Comparison of ENCODE assay signal across 8 mouse cellular contexts in genomic region chr1:192770495-192771331, GRCm38 (mm10). TPM values are rescaled to one million over a fixed set of nuclear protein-coding genes. Genes with fewer than 3 reads are reported as not detected.
DNase-seq lines count a peak whose midpoint lies in the region; ATAC-seq and TF ChIP-seq lines count a peak whose summit lies in the region.

Hhat (minus strand) TSS chr1:192771223.

- no peaks in the 10 kb centered on the region for H3K36me3 ChIP-seq in forebrain, embryonic 16.5 days (ENCODE audit: control insufficient read depth, insufficient read depth)
- H3K36me3 ChIP-seq in lung, embryonic 14.5 days (ENCODE audit: insufficient read depth): no peaks in the 10 kb centered on the region
- no peaks in the 10 kb centered on the region for H3K36me3 ChIP-seq in neural tube, embryonic 15.5 days

- peak within 1 kb of the TSS; percentile 97 for H3K4me2 ChIP-seq in forebrain, embryonic 16.5 days (ENCODE audit: low read length)
- peak within 1 kb of the TSS; percentile 99 for H3K4me2 ChIP-seq in lung, embryonic 14.5 days
- H3K4me2 ChIP-seq in neural tube, embryonic 15.5 days: peak within 1 kb of the TSS; percentile 94

- no peaks in the 10 kb centered on the region for H3K27me3 ChIP-seq in forebrain, embryonic 16.5 days (replicated peaks; ENCODE audit: control insufficient read depth, insufficient read depth, low read length)
- no peaks in the 10 kb centered on the region for H3K27me3 ChIP-seq in lung, embryonic 14.5 days (ENCODE audit: insufficient read depth, low read length)
- H3K27me3 ChIP-seq in neural tube, embryonic 15.5 days (replicated peaks): no peaks in the 10 kb centered on the region

- H3K9me3 ChIP-seq in forebrain, embryonic 16.5 days (ENCODE audit: control insufficient read depth, low read length): no peaks in the 10 kb centered on the region
- no peaks in the 10 kb centered on the region for H3K9me3 ChIP-seq in lung, embryonic 14.5 days (ENCODE audit: low read depth, low read length)
- no peaks in the 10 kb centered on the region for H3K9me3 ChIP-seq in neural tube, embryonic 15.5 days (replicated peaks)

- peak; percentile 46 for DNase-seq in ES-CJ7 (ENCODE audit: low read depth, low spot score)
- DNase-seq in cerebellum, adult 11-12 months: peak; percentile 70
- DNase-seq in heart, postnatal 4 days: peak; percentile 76
- peak; percentile 69 to 76 for DNase-seq in layer of hippocampus, adult 2 months (ENCODE audit: low spot score in 2 of 2)
- peak; percentile 77 for DNase-seq in lung, embryonic 14.5 days
- DNase-seq in testis, postnatal 14 days (ENCODE audit: low spot score): peak; percentile 69

- H3K9ac ChIP-seq in forebrain, embryonic 16.5 days (replicated peaks; ENCODE audit: low read depth, low read length): peak within 1 kb of the TSS; percentile 97
- H3K9ac ChIP-seq in lung, embryonic 14.5 days: peak within 1 kb of the TSS; percentile 98
- peak within 1 kb of the TSS; percentile 93 for H3K9ac ChIP-seq in neural tube, embryonic 15.5 days (replicated peaks)

- 1% methylated on average over 69 of the region's 70 CpGs for WGBS in forebrain, embryonic 16.5 days
- WGBS in lung, embryonic 14.5 days: under 1% methylated on average over 70 of the region's 70 CpGs
- under 1% methylated on average over 69 of the region's 70 CpGs for WGBS in neural tube, embryonic 15.5 days

- ATAC-seq in forebrain, embryonic 16.5 days: peak; percentile 87
- ATAC-seq in lung, embryonic 14.5 days (ENCODE audit: insufficient read depth): peak; percentile 81
- ATAC-seq in neural tube, embryonic 15.5 days (ENCODE audit: low FRiP score): peak; percentile 91

- peak within 1 kb of the TSS; percentile 79 for H3K27ac ChIP-seq in forebrain, embryonic 16.5 days (ENCODE audit: low read length)
- H3K27ac ChIP-seq in layer of hippocampus, adult 2 months: peak within 1 kb of the TSS; percentile 98
- H3K27ac ChIP-seq in lung, embryonic 14.5 days (ENCODE audit: low read depth): peak within 1 kb of the TSS; percentile 95
- H3K27ac ChIP-seq in neural tube, embryonic 15.5 days (replicated peaks): peak within 1 kb of the TSS; percentile 94

- 0 out of 2 replicates have a peak, but pooled peaks have one; percentile 13 for TF ChIP-seq CTCF in layer of hippocampus, adult 2 months (conservative IDR thresholded peaks at IDR 0.05)
- TF ChIP-seq CTCF in lung, embryonic 14.5 days (IDR thresholded peaks at IDR 0.05; ENCODE audit: low read depth): peak; percentile 23; the same call in 1 of the 2 replicates

- H3K4me1 ChIP-seq in forebrain, embryonic 16.5 days (replicated peaks; ENCODE audit: control insufficient read depth, insufficient read depth, low read length): peaks cover 10% of the 10 kb centered on the region
- H3K4me1 ChIP-seq in lung, embryonic 14.5 days (ENCODE audit: insufficient read depth): 0 out of 2 replicates have a peak, but pooled peaks cover 6% of the 10 kb centered on the region
- peaks cover 19% of the 10 kb centered on the region for H3K4me1 ChIP-seq in neural tube, embryonic 15.5 days

- peak within 1 kb of the TSS; percentile 73 for H3K4me3 ChIP-seq in forebrain, embryonic 16.5 days (replicated peaks; ENCODE audit: low read length)
- peak within 1 kb of the TSS; percentile 81 for H3K4me3 ChIP-seq in layer of hippocampus, adult 2 months
- H3K4me3 ChIP-seq in lung, embryonic 14.5 days (ENCODE audit: low read depth, low read length): peak within 1 kb of the TSS; percentile 67
- H3K4me3 ChIP-seq in neural tube, embryonic 15.5 days (replicated peaks): peak within 1 kb of the TSS; percentile 68

RNA-seq across cellular contexts. Expression of gene Hhat, which starts in this region (rescaled TPM):
- polyA plus RNA-seq in forebrain, embryonic 16.5 days (2015; fragmentation: Nextera tagmentation; extraction: Ambion mirVana): 3.6 and 4.2 TPM in 2 replicates
- total RNA-seq in heart, postnatal 4 days (2021): 1 to 10 TPM; 3.8 to 5.6 TPM
- total RNA-seq in layer of hippocampus, adult 2 months (2021): 1 to 10 TPM; 1.6 TPM
- polyA plus RNA-seq in lung, embryonic 14.5 days (2014; fragmentation: Nextera tagmentation; extraction: Ambion mirVana): 12.8 and 12.9 TPM in 2 replicates
- 4.6 and 5.2 TPM in 2 replicates for polyA plus RNA-seq in neural tube, embryonic 15.5 days (2015; fragmentation: Nextera tagmentation; extraction: Ambion mirVana)

Comparison
In these comparisons a context has a peak if more than half of its experiments do, and no peak if none do; other contexts are left out.
1. Peak in every context shown above with its lines: DNase-seq, ATAC-seq, H3K4me3 ChIP-seq and H3K27ac ChIP-seq.